Mouse (Mus musculus): ENCODE measurements around the gene Acss1.

Acss1 gene

GRCm38 (mm10) chr2:150665534-150666451 lies 2.5 kb downstream of the Acss1 start:
- no peak for DNase-seq (ENCODE audit: low read depth, low spot score)

- no peak for DNase-seq (ENCODE audit: low read depth, low spot score)
Observed at GRCm38 (mm10) chr2:150665006-150665405, 3.3 kb downstream of the Acss1 start.

- DNase-seq (ENCODE audit: low read depth, low spot score) = no peak
Observed at GRCm38 (mm10) chr2:150664152-150664920, 4.0 kb downstream of the Acss1 start.

GRCm38 (mm10) chr2:150663255-150663654 lies 5.0 kb downstream of the Acss1 start:
- DNase-seq (ENCODE audit: low read depth, low spot score) = peak; percentile 39

- no peak for DNase-seq (ENCODE audit: low read depth, low spot score)
Observed at GRCm38 (mm10) chr2:150662007-150662406, 6.3 kb downstream of the Acss1 start.

- DNase-seq (ENCODE audit: low read depth, low spot score) = no peak
Observed at GRCm38 (mm10) chr2:150660668-150661451, 7.4 kb downstream of the Acss1 start.

- DNase-seq (ENCODE audit: low read depth, low spot score) = peak; percentile 32
Observed at GRCm38 (mm10) chr2:150660049-150660448, 8.3 kb downstream of the Acss1 start.

GRCm38 (mm10) chr2:150656975-150657768 lies 11.1 kb downstream of the Acss1 start:
- DNase-seq (ENCODE audit: low read depth, low spot score) = peak; percentile 94

GRCm38 (mm10) chr2:150656112-150656511 lies 12.2 kb downstream of the Acss1 start:
- DNase-seq (ENCODE audit: low read depth, low spot score) = no peak

- no peak for DNase-seq (ENCODE audit: low read depth, low spot score)
Observed at GRCm38 (mm10) chr2:150655290-150655689, 13.0 kb downstream of the Acss1 start.

- no peak for DNase-seq (ENCODE audit: low read depth, low spot score)
Observed at GRCm38 (mm10) chr2:150654814-150655213, 13.5 kb downstream of the Acss1 start.

- DNase-seq (ENCODE audit: low read depth, low spot score) = no peak
Observed at GRCm38 (mm10) chr2:150651366-150651765, 16.9 kb downstream of the Acss1 start.

- peak; percentile 42 for DNase-seq (ENCODE audit: low read depth, low spot score)
Observed at GRCm38 (mm10) chr2:150650511-150651074, 17.7 kb downstream of the Acss1 start.

GRCm38 (mm10) chr2:150648300-150648895 lies 19.9 kb downstream of the Acss1 start:
- DNase-seq (ENCODE audit: low read depth, low spot score) = peak; percentile 13

- peak; percentile 11 for DNase-seq (ENCODE audit: low read depth, low spot score)
Observed at GRCm38 (mm10) chr2:150647681-150648299, 20.5 kb downstream of the Acss1 start.

- no peak for DNase-seq (ENCODE audit: low read depth, low spot score)
Observed at GRCm38 (mm10) chr2:150646411-150647121, 21.7 kb downstream of the Acss1 start.

GRCm38 (mm10) chr2:150645225-150645624 lies 23.1 kb downstream of the Acss1 start:
- DNase-seq (ENCODE audit: low read depth, low spot score) = no peak

- peak; percentile 72 for DNase-seq (ENCODE audit: low read depth, low spot score)
Observed at GRCm38 (mm10) chr2:150643726-150644415, 24.4 kb downstream of the Acss1 start.
